Mouse (Mus musculus): ENCODE measurements around the gene Adk.

DNA sequence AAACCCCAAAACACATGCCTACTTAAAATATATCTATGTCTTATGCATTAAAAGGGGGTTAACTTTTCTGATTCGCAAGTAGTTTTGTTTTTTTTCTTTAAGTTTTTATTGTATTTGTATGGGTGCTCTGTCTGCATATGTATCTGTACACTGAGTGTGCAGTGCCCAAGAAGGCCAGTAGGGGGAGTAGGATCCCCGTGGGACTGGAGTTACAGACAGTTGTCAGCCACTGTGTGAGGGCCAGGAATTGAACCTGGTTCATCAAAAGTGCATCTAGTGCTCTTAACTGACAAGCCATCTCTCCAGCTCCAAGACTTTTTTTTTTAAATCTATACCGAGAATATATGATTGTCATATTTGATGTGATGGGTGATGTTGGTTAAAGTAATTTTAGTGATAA lies 1.6 kb upstream of the Adk start:
- peak; percentile 74 for TF ChIP-seq CTCF (IDR thresholded peaks at IDR 0.05; ENCODE audit: low read depth)
- no peak for TF ChIP-seq EP300 (IDR thresholded peaks at IDR 0.05; ENCODE audit: low read depth)
